Mouse (Mus musculus): ENCODE measurements around the gene Atp8a2.

GRCm38 (mm10) chr14:59625158-59625805 lies 571.7 kb downstream of the Atp8a2 start, which contains the start of gene Shisa2:
- no peak for TF ChIP-seq CTCF (IDR thresholded peaks at IDR 0.05; ENCODE audit: low read depth, low read length)
- no peak for TF ChIP-seq POLR2A (IDR thresholded peaks at IDR 0.05; ENCODE audit: borderline replicate concordance, low read depth, low read length)
